Mouse (Mus musculus): ENCODE measurements at regions not wholly inside any gene's neighbourhood (a gene's known extent, or its start where the extent isn't known, plus 50 kb on each side); places are given as distances from the start of the nearest gene placed in this dataset.

- no peak overlapping the region for H3K27ac ChIP-seq (ENCODE audit: control insufficient read depth, insufficient read depth, low read depth, low read length, poor library complexity)
- no peak overlapping the region for H3K4me3 ChIP-seq (replicated peaks; ENCODE audit: control insufficient read depth, low read depth, low read length)
- H3K4me1 ChIP-seq (ENCODE audit: control insufficient read depth, insufficient read depth, low read length), result peaks cover 2% of the 10 kb centered on the region
- WGBS, result 68% methylated on average over 2 of the region's 2 CpGs
- TF ChIP-seq POLR2A (IDR thresholded peaks at IDR 0.05; ENCODE audit: borderline replicate concordance, control insufficient read depth, low read depth, low read length), result no peak
- no peak for TF ChIP-seq CTCF (IDR thresholded peaks at IDR 0.05; ENCODE audit: control insufficient read depth, insufficient read depth, low read length)
Measured at GRCm38 (mm10) chr4:98187038-98187437, 196.1 kb downstream of the Tm2d1 start.

GRCm38 (mm10) chr4:98182053-98182355 lies 201.1 kb downstream of the Tm2d1 start:
- TF ChIP-seq CTCF (IDR thresholded peaks at IDR 0.05; ENCODE audit: control insufficient read depth, insufficient read depth, low read length) (no peak), POLR2A (IDR thresholded peaks at IDR 0.05; ENCODE audit: borderline replicate concordance, control insufficient read depth, low read depth, low read length) (no peak)
- WGBS, result 75% methylated on average over 4 of the region's 4 CpGs
- Histone ChIP-seq H3K4me3 (replicated peaks; ENCODE audit: control insufficient read depth, low read depth, low read length) (no peak overlapping the region), H3K27ac (ENCODE audit: control insufficient read depth, insufficient read depth, low read depth, low read length, poor library complexity) (no peak overlapping the region), H3K4me1 (ENCODE audit: control insufficient read depth, insufficient read depth, low read length) (no peaks in the 10 kb centered on the region)

- TF ChIP-seq POLR2A (IDR thresholded peaks at IDR 0.05; ENCODE audit: borderline replicate concordance, control insufficient read depth, low read depth, low read length) (no peak), CTCF (IDR thresholded peaks at IDR 0.05; ENCODE audit: control insufficient read depth, insufficient read depth, low read length) (no peak)
- H3K4me3 ChIP-seq (replicated peaks; ENCODE audit: control insufficient read depth, low read depth, low read length), result no peak overlapping the region
- WGBS, result 87% methylated on average over 12 of the region's 12 CpGs
- H3K27ac ChIP-seq (ENCODE audit: control insufficient read depth, insufficient read depth, low read depth, low read length, poor library complexity), result no peak overlapping the region
- H3K4me1 ChIP-seq (ENCODE audit: control insufficient read depth, insufficient read depth, low read length), result no peaks in the 10 kb centered on the region
Measured at GRCm38 (mm10) chr4:98181185-98182052, 201.7 kb downstream of the Tm2d1 start.

- 69% methylated on average over 10 of the region's 10 CpGs for WGBS
- H3K4me3 ChIP-seq (replicated peaks; ENCODE audit: control insufficient read depth, low read depth, low read length), result no peak overlapping the region
- no peak for TF ChIP-seq POLR2A (IDR thresholded peaks at IDR 0.05; ENCODE audit: borderline replicate concordance, control insufficient read depth, low read depth, low read length)
- TF ChIP-seq CTCF (IDR thresholded peaks at IDR 0.05; ENCODE audit: control insufficient read depth, insufficient read depth, low read length), result no peak
- H3K4me1 ChIP-seq (ENCODE audit: control insufficient read depth, insufficient read depth, low read length), result no peaks in the 10 kb centered on the region
- no peak overlapping the region for H3K27ac ChIP-seq (ENCODE audit: control insufficient read depth, insufficient read depth, low read depth, low read length, poor library complexity)
Measured at GRCm38 (mm10) chr4:98180336-98180735, 202.8 kb downstream of the Tm2d1 start.
